Mouse (Mus musculus): ENCODE measurements around the gene Dbp. TPM values are rescaled to one million over a fixed set of nuclear protein-coding genes. Genes with fewer than 3 reads are reported as not detected.

The Dbp gene
- polyA plus RNA-seq, 1 experiment from 2014 or later, result 4.7 TPM

- Histone ChIP-seq H3K36me3 (no peaks in the 10 kb centered on the region), H3K4me3 (peak overlapping the region; percentile 51), H3K9me3 (replicated peaks) (no peaks in the 10 kb centered on the region), H3K27ac (peak overlapping the region; percentile 72), H3K4me1 (peaks cover 47% of the 10 kb centered on the region), H3K27me3 (ENCODE audit: low read depth, poor library complexity, severe bottlenecking) (peaks cover 40% of the 10 kb centered on the region)
- under 1% methylated on average over 20 of the region's 20 CpGs for WGBS
- DNase-seq (ENCODE audit: low spot score), result peak; percentile 73
These were observed 4.4 kb upstream of the Dbp start for GRCm38 (mm10) chr7:45700301-45701015.

GRCm38 (mm10) chr7:45701072-45701471 lies 3.8 kb upstream of the Dbp start:
- Histone ChIP-seq H3K36me3 (no peaks in the 10 kb centered on the region), H3K9me3 (replicated peaks) (no peaks in the 10 kb centered on the region), H3K4me3 (peak overlapping the region; percentile 51), H3K27me3 (ENCODE audit: low read depth, poor library complexity, severe bottlenecking) (peaks cover 40% of the 10 kb centered on the region), H3K27ac (peak overlapping the region; percentile 59; the same call in 1 of the 2 replicates), H3K4me1 (peaks cover 49% of the 10 kb centered on the region)
- 34% methylated on average over 11 of the region's 11 CpGs for WGBS
- no peak for DNase-seq (ENCODE audit: low spot score)

DNA sequence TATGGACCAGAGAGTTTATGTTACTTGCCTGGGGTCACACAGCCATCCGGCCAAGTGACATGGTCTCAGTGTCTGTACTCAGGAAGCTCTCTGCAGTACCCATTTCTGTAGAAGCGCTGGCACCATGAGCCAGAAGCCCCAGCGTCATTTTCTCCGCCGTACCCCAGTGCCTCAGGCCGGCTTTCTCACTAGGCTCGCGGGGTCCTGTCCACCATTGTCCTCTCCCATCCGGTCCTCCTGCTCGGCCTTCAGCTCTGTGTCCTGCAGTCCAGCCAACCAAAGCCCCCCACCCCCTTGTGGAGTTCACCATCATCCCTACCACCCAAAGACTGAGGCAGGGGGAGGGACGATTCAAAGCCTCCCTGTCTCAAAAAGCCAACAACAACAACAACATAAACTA lies 3.3 kb upstream of the Dbp start:
- DNase-seq (ENCODE audit: low spot score), result no peak
- peaks cover 54% of the 10 kb centered on the region for H3K4me1 ChIP-seq
- no peaks in the 10 kb centered on the region for H3K36me3 ChIP-seq
- peak overlapping the region; percentile 51; the same call in 1 of the 2 replicates for H3K4me3 ChIP-seq
- WGBS, result 89% methylated on average over 11 of the region's 11 CpGs
- no peaks in the 10 kb centered on the region for H3K9me3 ChIP-seq (replicated peaks)
- peaks cover 40% of the 10 kb centered on the region for H3K27me3 ChIP-seq (ENCODE audit: low read depth, poor library complexity, severe bottlenecking)
- H3K27ac ChIP-seq, result no peak overlapping the region

GRCm38 (mm10) chr7:45702316-45702715 lies 2.6 kb upstream of the Dbp start:
- Histone ChIP-seq H3K4me1 (peaks cover 61% of the 10 kb centered on the region), H3K36me3 (no peaks in the 10 kb centered on the region), H3K4me3 (no peak overlapping the region), H3K27me3 (ENCODE audit: low read depth, poor library complexity, severe bottlenecking) (peaks cover 40% of the 10 kb centered on the region), H3K9me3 (replicated peaks) (no peaks in the 10 kb centered on the region), H3K27ac (no peak overlapping the region)
- no peak for DNase-seq (ENCODE audit: low spot score)
- 94% methylated on average over 11 of the region's 11 CpGs for WGBS

DNA sequence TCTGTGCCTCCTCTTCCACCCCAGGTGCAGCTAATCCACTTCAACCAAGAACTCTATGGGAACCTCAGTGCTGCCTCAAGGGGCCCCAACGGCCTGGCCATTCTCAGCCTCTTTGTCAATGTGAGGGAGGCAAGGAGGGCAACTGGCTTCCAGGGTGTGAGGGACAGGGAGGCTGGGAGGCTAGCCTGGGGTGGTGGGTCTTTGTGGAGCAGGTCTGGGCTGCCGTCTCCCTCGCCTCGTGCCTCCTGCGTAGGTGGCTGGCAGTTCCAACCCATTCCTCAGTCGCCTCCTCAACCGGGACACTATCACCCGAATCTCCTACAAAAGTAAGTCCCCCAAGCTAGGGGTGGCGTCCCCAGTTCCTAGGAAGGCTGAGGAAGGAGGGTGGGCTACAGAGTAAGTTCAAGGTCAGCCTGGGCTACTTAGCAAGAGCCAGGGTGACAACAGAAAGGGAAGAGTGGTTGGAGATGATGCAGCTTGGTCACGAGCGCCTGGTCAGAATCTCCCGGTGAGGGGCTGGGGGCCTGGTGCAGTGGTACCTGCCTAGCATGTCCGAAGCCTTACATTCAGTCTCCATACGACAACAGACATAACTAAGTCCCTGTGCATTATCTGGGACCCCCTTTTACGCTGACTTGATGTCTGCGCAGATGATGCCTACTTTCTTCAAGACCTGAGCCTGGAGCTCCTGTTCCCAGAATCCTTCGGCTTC lies 1.9 kb upstream of the Dbp start:
- H3K27ac ChIP-seq, result peak overlapping the region; percentile 88

GRCm38 (mm10) chr7:45703521-45704033 lies 1.3 kb upstream of the Dbp start:
- H3K4me1 ChIP-seq, result peaks cover 74% of the 10 kb centered on the region
- no peaks in the 10 kb centered on the region for H3K9me3 ChIP-seq (replicated peaks)
- no peak for DNase-seq (ENCODE audit: low spot score)
- peaks cover 30% of the 10 kb centered on the region for H3K27me3 ChIP-seq (ENCODE audit: low read depth, poor library complexity, severe bottlenecking)
- peak overlapping the region; percentile 81 for H3K4me3 ChIP-seq
- 40% methylated on average over 12 of the region's 12 CpGs for WGBS
- no peaks in the 10 kb centered on the region for H3K36me3 ChIP-seq
- peak overlapping the region; percentile 88 for H3K27ac ChIP-seq

More for the DNA sequence above, 1.9 kb upstream of the Dbp start:
- peaks cover 37% of the 10 kb centered on the region for H3K27me3 ChIP-seq (ENCODE audit: low read depth, poor library complexity, severe bottlenecking)
- no peaks in the 10 kb centered on the region for H3K36me3 ChIP-seq
- H3K4me3 ChIP-seq, result peak overlapping the region; percentile 81
- H3K9me3 ChIP-seq (replicated peaks), result no peaks in the 10 kb centered on the region
- DNase-seq (ENCODE audit: low spot score), result no peak
- H3K4me1 ChIP-seq, result peaks cover 68% of the 10 kb centered on the region
- WGBS, result 89% methylated on average over 17 of the region's 17 CpGs

- peak overlapping the region; percentile 88 for H3K27ac ChIP-seq
- H3K4me1 ChIP-seq, result peaks cover 79% of the 10 kb centered on the region
- no peaks in the 10 kb centered on the region for H3K9me3 ChIP-seq (replicated peaks)
- H3K4me3 ChIP-seq, result peak overlapping the region; percentile 81
- peaks cover 25% of the 10 kb centered on the region for H3K27me3 ChIP-seq (ENCODE audit: low read depth, poor library complexity, severe bottlenecking)
- WGBS, result under 1% methylated on average over 13 of the region's 13 CpGs
- no peaks in the 10 kb centered on the region for H3K36me3 ChIP-seq
- DNase-seq (ENCODE audit: low spot score), result peak; percentile 76
These were observed 785 bp upstream of the Dbp start for GRCm38 (mm10) chr7:45704046-45704559.

DNA sequence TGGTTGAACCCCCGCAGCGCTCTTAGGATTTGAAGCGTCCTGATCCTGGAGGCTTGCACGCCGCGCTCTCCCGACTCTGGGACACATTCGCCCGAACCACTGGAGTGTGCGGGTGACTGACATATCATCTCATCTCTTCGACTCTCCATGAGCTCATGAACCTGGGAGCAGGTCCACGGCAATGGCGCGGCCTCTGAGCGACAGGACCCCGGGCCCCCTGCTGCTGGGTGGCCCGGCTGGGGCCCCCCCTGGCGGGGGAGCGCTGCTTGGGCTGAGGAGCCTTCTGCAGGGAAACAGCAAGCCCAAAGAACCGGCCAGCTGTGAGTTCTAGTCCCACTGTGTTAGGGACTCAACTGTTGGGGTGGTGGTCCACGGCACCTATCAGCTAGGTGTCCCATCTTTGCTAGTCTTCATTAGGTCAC lies 566 bp downstream of the Dbp start:
- Histone ChIP-seq H3K27me3 (ENCODE audit: low read depth, poor library complexity, severe bottlenecking) (peaks cover 12% of the 10 kb centered on the region), H3K4me1 (peaks cover 72% of the 10 kb centered on the region), H3K4me3 (peak overlapping the region; percentile 81), H3K36me3 (peaks cover 10% of the 10 kb centered on the region), H3K9me3 (replicated peaks) (no peaks in the 10 kb centered on the region), H3K27ac (peak overlapping the region; percentile 90)
- DNase-seq (ENCODE audit: low spot score), result peak; percentile 68
- 1% methylated on average over 21 of the region's 21 CpGs for whole genome bisulfite sequencing

DNA sequence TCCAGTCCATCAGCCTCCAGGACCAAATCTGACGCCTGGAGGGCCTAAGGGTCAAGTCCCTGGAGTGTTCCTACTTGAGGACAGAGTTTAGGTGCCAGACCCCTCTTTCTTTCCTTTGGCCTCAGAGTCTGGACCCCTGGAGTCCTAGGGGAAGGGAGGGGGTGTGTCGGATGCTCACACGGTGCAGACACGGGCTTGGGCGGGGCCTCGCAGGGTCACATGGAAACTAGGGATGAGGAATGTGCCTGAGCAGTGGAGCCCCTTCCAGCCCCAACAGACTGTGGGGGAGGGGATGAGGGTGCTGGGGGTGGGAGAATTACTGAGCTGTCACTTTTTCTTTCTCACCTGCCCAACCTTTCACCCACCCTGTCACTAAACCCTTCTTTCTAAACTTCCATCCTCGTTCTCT lies 989 bp downstream of the Dbp start:
- H3K4me1 ChIP-seq, result peaks cover 69% of the 10 kb centered on the region
- peaks cover 15% of the 10 kb centered on the region for H3K36me3 ChIP-seq
- peak overlapping the region; percentile 90 for H3K27ac ChIP-seq
- peak overlapping the region; percentile 81 for H3K4me3 ChIP-seq
- H3K9me3 ChIP-seq (replicated peaks), result no peaks in the 10 kb centered on the region
- 0% methylated on average over 7 of the region's 7 CpGs for WGBS
- peaks cover 7% of the 10 kb centered on the region; the same call in 1 of the 2 replicates for H3K27me3 ChIP-seq (ENCODE audit: low read depth, poor library complexity, severe bottlenecking)
- peak; percentile 77 for DNase-seq (ENCODE audit: low spot score)

DNA sequence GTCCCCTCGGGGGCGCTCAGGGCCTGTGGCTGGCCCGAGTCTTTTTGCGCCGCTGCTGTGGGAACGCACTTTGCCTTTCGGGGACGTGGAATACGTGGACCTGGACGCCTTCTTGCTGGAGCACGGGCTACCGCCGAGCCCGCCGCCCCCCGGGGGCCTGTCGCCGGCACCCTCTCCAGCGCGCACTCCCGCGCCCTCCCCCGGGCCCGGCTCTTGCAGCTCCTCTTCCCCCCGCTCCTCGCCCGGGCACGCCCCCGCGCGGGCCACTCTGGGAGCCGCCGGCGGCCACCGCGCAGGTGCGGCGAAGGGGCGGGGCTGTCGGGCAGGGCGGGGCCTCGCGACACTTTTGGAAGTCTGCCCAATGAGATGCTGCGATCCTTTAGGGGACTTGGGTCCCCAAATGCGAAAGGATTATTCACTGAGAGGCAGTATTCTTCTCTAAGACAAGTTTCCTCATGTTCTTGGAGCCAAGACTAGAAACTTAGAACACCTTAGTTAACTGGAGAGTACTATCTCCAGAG lies 1.9 kb downstream of the Dbp start:
- H3K4me3 ChIP-seq, result peak overlapping the region; percentile 81
- WGBS, result 2% methylated on average over 45 of the region's 45 CpGs
- H3K27ac ChIP-seq, result peak overlapping the region; percentile 90
- no peaks in the 10 kb centered on the region for H3K9me3 ChIP-seq (replicated peaks)
- peak; percentile 93 for DNase-seq (ENCODE audit: low spot score)
- H3K27me3 ChIP-seq (ENCODE audit: low read depth, poor library complexity, severe bottlenecking), result 0 out of 2 replicates have a peak, but pooled peaks cover under 1% of the 10 kb centered on the region
- H3K36me3 ChIP-seq, result peaks cover 24% of the 10 kb centered on the region
- H3K4me1 ChIP-seq, result peaks cover 65% of the 10 kb centered on the region

GRCm38 (mm10) chr7:45707375-45707967 lies 2.6 kb downstream of the Dbp start:
- H3K9me3 ChIP-seq (replicated peaks), result no peaks in the 10 kb centered on the region
- peak overlapping the region; percentile 90 for H3K27ac ChIP-seq
- H3K36me3 ChIP-seq, result peaks cover 31% of the 10 kb centered on the region
- H3K4me1 ChIP-seq, result peaks cover 65% of the 10 kb centered on the region
- peak; percentile 92 for DNase-seq (ENCODE audit: low spot score)
- peak overlapping the region; percentile 81 for H3K4me3 ChIP-seq
- under 1% methylated on average over 27 of the region's 27 CpGs for WGBS
- H3K27me3 ChIP-seq (ENCODE audit: low read depth, poor library complexity, severe bottlenecking), result no peaks in the 10 kb centered on the region

GRCm38 (mm10) chr7:45708221-45708761 lies 3.4 kb downstream of the Dbp start:
- peaks cover 39% of the 10 kb centered on the region for H3K36me3 ChIP-seq
- H3K27me3 ChIP-seq (ENCODE audit: low read depth, poor library complexity, severe bottlenecking), result no peaks in the 10 kb centered on the region
- H3K9me3 ChIP-seq (replicated peaks), result no peaks in the 10 kb centered on the region
- peak overlapping the region; percentile 90 for H3K27ac ChIP-seq
- WGBS, result 30% methylated on average over 13 of the region's 13 CpGs
- DNase-seq (ENCODE audit: low spot score), result no peak
- H3K4me1 ChIP-seq, result peaks cover 59% of the 10 kb centered on the region
- H3K4me3 ChIP-seq, result peak overlapping the region; percentile 81

Measured in limb, embryonic 10.5 days (tissue).